Mouse (Mus musculus): ENCODE measurements around the gene Gnat1. TPM values are rescaled to one million over a fixed set of nuclear protein-coding genes. Genes with fewer than 3 reads are reported as not detected.
A peak's percentile ranks its signal among the peaks of the same experiment; 100 is the strongest.

Gene Gnat1
- polyA plus RNA-seq, 1 experiment from 2014 or later = 2.2 TPM

DNA sequence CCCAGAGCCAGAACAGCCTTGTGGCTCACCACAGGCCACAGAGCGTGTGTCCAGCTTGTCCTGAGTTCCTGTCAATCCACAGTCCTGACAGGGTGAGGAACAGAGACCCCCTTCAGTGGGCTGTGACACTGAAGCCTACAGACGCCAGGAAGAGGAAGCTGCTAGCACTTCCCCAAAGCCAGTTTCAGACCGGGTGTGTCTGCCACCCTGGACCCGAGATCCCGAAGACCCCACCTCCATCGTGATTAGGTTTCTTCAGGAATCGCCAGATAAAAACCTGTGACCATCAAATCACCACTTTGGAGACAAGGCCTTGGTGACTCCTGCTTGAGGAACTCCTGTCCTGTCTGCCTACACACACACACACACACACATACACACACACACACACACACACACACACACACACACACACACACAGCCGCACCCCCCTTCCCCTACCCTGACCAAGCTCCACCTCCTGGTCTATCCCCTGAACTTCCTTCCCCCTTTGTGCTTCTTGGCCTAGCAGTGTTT, 39.2 kb downstream of the Gnat1 start:
- ChIA-PET POLR2A (interaction anchor here (0.9 kb wide), 1 partner anchor 72 kb away, joined by 3 read pairs; no protein-coding TSS in a partner anchor), CTCF (interaction anchor here (1.5 to 8.7 kb wide), 3 partner anchors 14 to 38 kb away, joined by 3 to 91 read pairs (median 7); partner anchors contain the start of gene Sema3b)
- DNase-seq (ENCODE audit: low read depth, low spot score) (no peak), ATAC-seq (no peak)
- no peaks in the 10 kb centered on the region for H3K27me3 ChIP-seq
- no peak for TF ChIP-seq CTCF (IDR thresholded peaks at IDR 0.05)
- in situ Hi-C loops (cut with MboI; ENCODE audit: low pct_unique_long_range_greater_than_20kb) = loop anchor here (5.0 kb wide), 3 partner anchors 33 to 97 kb away; partner anchors contain the start of genes Gnat1 and Sema3b

GRCm38 (mm10) chr9:107637070-107637469, 42.4 kb downstream of the Gnat1 start:
- H3K27me3 ChIP-seq = no peaks in the 10 kb centered on the region
- ChIA-PET POLR2A (no interaction called here), CTCF (no interaction called here)
- no peak for ATAC-seq
- no peak for DNase-seq (ENCODE audit: low read depth, low spot score)
- no peak for TF ChIP-seq CTCF (IDR thresholded peaks at IDR 0.05)
- in situ Hi-C loops (cut with MboI; ENCODE audit: low pct_unique_long_range_greater_than_20kb) = no loop called here

DNA sequence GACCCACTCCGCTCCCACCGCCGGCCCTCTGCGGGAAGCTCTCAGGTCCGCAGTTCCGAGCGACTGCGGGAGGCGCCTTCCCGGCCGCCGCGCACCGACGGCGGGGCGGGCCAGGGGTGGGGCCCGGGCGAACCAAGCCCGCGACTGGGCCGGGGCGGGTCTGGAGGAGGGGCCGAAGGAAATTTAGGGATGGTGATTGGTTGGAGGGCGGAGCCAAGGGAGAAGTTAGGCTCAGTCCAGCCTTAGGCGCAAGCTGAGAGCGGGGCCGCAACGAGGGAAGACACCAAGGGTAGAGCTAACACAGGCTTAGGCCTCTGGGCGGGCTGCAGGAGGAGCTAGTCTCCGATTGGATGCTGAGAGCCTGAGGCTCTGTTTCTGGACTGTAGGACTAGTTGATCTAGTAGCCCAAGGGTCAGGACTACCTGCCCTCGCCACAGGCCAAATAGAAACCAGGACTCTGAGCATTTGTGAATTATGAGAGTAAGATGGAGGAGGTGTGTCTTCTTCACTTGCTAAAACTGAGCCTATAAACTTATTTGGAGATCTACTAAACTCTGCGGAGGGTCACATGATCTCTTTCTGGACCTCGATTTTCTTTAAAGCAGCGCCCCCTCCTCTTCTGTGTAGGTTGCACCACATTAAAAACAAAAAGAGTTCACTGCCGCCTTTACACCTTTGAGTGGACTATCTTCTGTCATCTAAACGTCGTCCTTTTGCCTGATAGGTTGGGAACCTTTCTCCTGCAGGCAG, 44.1 kb downstream of the Gnat1 start, which contains the start of gene Gnai2:
Gene Gnai2, minus strand, starts transcription at position 89 of the 750 bp plus-strand sequence.
- ChIA-PET POLR2A (interaction anchor here (0.6 to 1.0 kb wide), 4 partner anchors 9 to 80 kb away, joined by 3 to 7 read pairs (median 4); no protein-coding TSS in a partner anchor), CTCF (interaction anchor here (0.7 to 1.9 kb wide), 6 partner anchors 9 to 33 kb away, joined by 3 to 13 read pairs (median 4); no protein-coding TSS in a partner anchor)
- DNase-seq (ENCODE audit: low read depth, low spot score) (peak; percentile 79), ATAC-seq (peak; percentile 89)
- in situ Hi-C loops (cut with MboI; ENCODE audit: low pct_unique_long_range_greater_than_20kb) = no loop called here
- no peak for TF ChIP-seq CTCF (IDR thresholded peaks at IDR 0.05)
- no peaks in the 10 kb centered on the region for H3K27me3 ChIP-seq

GRCm38 (mm10) chr9:107634406-107635278, 44.9 kb downstream of the Gnat1 start:
- ChIA-PET CTCF (interaction anchor here (1.1 to 1.9 kb wide), 3 partner anchors 10 to 22 kb away, joined by 3 to 13 read pairs (median 8); no protein-coding TSS in a partner anchor), POLR2A (interaction anchor here (0.6 to 1.4 kb wide), 4 partner anchors 8 to 46 kb away, joined by 3 to 7 read pairs (median 4); no protein-coding TSS in a partner anchor)
- TF ChIP-seq CTCF (IDR thresholded peaks at IDR 0.05) = no peak
- in situ Hi-C loops (cut with MboI; ENCODE audit: low pct_unique_long_range_greater_than_20kb) = no loop called here
- ATAC-seq = no peak
- no peaks in the 10 kb centered on the region for H3K27me3 ChIP-seq
- no peak for DNase-seq (ENCODE audit: low read depth, low spot score)

GRCm38 (mm10) chr9:107633661-107634405, 45.7 kb downstream of the Gnat1 start:
- POLR2A ChIA-PET = interaction anchor here (1.4 kb wide), 1 partner anchor 15 kb away, joined by 4 read pairs; no protein-coding TSS in a partner anchor
- CTCF ChIA-PET = no interaction called here

GRCm38 (mm10) chr9:107633091-107633660, 46.3 kb downstream of the Gnat1 start:
- ChIA-PET CTCF (interaction anchor here (1.7 kb wide), 1 partner anchor 13 kb away, joined by 11 read pairs; no protein-coding TSS in a partner anchor), POLR2A (interaction anchor here (0.9 to 1.4 kb wide), 2 partner anchors 14 to 15 kb away, joined by 3 to 4 read pairs; no protein-coding TSS in a partner anchor)
- ATAC-seq (peak; percentile 42), DNase-seq (ENCODE audit: low read depth, low spot score) (no peak)
- H3K27me3 ChIP-seq = no peaks in the 10 kb centered on the region
- no peak for TF ChIP-seq CTCF (IDR thresholded peaks at IDR 0.05)
- in situ Hi-C loops (cut with MboI; ENCODE audit: low pct_unique_long_range_greater_than_20kb) = no loop called here

More at GRCm38 (mm10) chr9:107633661-107634405, 45.7 kb downstream of the Gnat1 start:
- ATAC-seq = no peak
- in situ Hi-C loops (cut with MboI; ENCODE audit: low pct_unique_long_range_greater_than_20kb) = no loop called here
- no peak for DNase-seq (ENCODE audit: low read depth, low spot score)
- no peaks in the 10 kb centered on the region for H3K27me3 ChIP-seq
- no peak for TF ChIP-seq CTCF (IDR thresholded peaks at IDR 0.05)

DNA sequence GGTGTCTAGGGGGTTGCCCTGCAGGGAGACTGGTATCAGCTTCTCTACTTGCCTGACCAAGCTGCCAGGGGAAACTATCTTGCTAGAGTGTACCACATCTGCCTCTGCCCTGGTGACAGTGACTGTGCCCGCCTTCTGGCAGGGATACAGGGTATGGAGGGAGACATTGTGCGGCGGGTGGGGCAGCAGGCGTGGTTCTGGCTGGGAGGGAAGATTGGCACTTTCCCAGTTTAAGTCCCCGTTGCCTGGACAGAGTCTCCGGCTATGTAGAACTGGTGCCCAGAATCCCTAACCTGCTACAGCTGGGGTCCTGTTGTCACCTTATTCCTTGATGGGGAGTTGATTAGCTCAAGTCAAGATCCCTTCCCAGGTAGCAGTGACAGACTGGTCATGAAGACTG, 47.0 kb downstream of the Gnat1 start:
- CTCF ChIA-PET = interaction anchor here (1.3 to 1.7 kb wide), 2 partner anchors 13 to 19 kb away, joined by 4 to 11 read pairs; no protein-coding TSS in a partner anchor
- DNase-seq (ENCODE audit: low read depth, low spot score) = no peak
- H3K27me3 ChIP-seq = no peaks in the 10 kb centered on the region
- in situ Hi-C loops (cut with MboI; ENCODE audit: low pct_unique_long_range_greater_than_20kb) = no loop called here
- POLR2A ChIA-PET = interaction anchor here (0.6 to 0.9 kb wide), 2 partner anchors 14 to 69 kb away, joined by 3 read pairs; no protein-coding TSS in a partner anchor
- no peak for TF ChIP-seq CTCF (IDR thresholded peaks at IDR 0.05)
- no peak for ATAC-seq

GRCm38 (mm10) chr9:107631861-107632260, 47.7 kb downstream of the Gnat1 start:
- POLR2A ChIA-PET = interaction anchor here (0.6 kb wide), 1 partner anchor 37 kb away, joined by 4 read pairs; no protein-coding TSS in a partner anchor
- CTCF ChIA-PET = interaction anchor here (1.3 to 1.7 kb wide), 2 partner anchors 14 to 19 kb away, joined by 4 to 11 read pairs; no protein-coding TSS in a partner anchor
- ATAC-seq (no peak), DNase-seq (ENCODE audit: low read depth, low spot score) (no peak)
- no peaks in the 10 kb centered on the region for H3K27me3 ChIP-seq
- TF ChIP-seq CTCF (IDR thresholded peaks at IDR 0.05) = no peak
- in situ Hi-C loops (cut with MboI; ENCODE audit: low pct_unique_long_range_greater_than_20kb) = no loop called here

All from Patski (cell line).